Mouse (Mus musculus): ENCODE measurements around the gene Tgfbr3.

Gene Tgfbr3

DNA sequence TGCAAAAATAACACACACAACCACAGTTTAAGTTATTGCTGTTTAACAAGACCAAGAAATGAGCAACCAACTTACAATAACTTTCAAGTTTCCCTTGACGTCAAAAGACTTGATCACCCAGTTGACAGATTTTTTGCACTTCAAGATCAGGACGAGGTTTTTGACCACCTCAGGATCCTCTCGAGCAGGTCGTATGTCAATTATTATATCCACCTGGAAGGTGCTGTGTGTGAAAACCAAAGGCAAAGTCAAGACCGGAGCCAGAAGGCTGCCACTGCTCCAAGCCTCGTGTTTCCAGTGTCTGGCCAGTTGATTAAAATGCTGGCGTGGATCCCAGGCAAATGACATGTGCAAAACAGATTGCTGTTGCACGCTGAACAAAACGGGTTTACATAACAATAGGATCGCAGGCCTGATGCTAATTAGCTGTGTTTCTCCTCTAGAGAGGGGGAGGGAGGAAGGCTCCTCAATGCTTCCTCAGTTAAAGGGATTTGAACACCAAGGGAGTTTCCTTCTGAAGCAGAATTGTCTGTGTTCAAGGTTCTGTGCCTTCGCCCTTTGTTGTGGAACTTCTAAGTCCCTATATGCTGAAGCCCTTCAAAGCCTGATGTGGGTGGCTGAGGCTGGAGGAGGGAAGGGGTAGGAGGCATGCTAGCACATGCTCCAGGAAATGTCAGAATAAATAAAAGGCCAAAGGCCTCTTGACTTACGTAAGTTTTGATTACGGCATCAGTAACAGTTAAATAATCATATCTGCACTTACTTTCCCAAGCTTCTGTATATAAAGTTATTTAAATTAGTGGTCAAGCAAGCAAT is 141.3 kb downstream of the Tgfbr3 start:
- DNase-seq (ENCODE audit: low spot score in 2 of 2): peak in 1 of 2 experiments; percentile 73

DNA sequence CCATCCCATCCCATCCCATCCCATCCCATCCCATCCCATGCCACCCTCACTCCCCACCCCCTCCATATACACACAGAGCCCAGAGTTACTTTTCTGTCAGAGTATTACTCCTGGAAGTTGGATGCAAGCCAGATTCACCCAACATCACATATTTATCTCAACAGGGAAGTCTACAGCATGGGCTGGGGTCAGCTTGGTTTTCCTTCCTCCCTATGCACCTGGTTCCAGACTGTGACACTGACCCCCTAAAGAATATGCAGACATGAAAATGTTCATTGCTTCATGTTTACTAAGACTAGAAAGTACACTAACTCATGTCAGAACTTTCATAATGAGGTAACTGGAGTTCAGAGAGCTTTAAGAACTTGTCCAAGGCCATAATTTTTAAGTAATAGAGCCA is 142.0 kb downstream of the Tgfbr3 start:
- DNase-seq (ENCODE audit: low spot score in 2 of 2): no peak

GRCm38 (mm10) chr5:107146111-107146616 is 143.3 kb downstream of the Tgfbr3 start:
- DNase-seq (ENCODE audit: low spot score in 2 of 2): no peak

GRCm38 (mm10) chr5:107145125-107145524 is 144.3 kb downstream of the Tgfbr3 start:
- DNase-seq (ENCODE audit: low spot score in 2 of 2): no peak

DNA sequence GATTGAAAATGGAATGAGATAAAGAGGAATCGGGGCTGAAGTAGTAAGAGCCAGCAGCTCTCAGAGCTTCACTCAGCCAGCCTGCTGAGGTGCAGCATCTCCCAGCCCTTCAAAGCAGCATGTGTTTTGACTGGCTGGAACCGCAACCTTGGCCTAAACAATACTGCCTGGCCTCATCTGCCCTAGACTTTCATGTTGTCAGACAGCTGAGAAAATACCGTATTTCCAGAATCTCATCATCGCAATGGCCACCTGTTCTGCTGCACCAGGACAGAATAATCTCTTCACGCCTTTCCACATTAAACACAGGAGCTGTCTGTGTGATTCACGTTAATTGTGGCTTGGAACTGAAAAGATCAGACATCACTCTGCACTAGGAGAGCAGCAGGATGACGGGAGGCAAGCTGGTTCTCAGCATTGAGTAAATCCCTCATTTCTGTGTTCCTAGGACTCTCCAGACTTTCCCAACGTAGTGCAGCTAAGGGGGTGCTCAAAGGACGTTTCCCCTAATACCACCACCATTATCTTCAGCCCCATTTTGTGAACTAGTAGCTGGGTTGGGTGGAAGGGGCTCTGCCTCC is 145.1 kb downstream of the Tgfbr3 start:
- no peak for DNase-seq (ENCODE audit: low spot score in 2 of 2)

- no peak for DNase-seq (ENCODE audit: low spot score in 2 of 2)
Measured at GRCm38 (mm10) chr5:107143406-107143805, 146.0 kb downstream of the Tgfbr3 start.

GRCm38 (mm10) chr5:107142791-107143190 is 146.6 kb downstream of the Tgfbr3 start:
- no peak for DNase-seq (ENCODE audit: low spot score in 2 of 2)

GRCm38 (mm10) chr5:107141375-107141774 is 148.1 kb downstream of the Tgfbr3 start:
- DNase-seq (ENCODE audit: low spot score in 2 of 2): no peak

DNA sequence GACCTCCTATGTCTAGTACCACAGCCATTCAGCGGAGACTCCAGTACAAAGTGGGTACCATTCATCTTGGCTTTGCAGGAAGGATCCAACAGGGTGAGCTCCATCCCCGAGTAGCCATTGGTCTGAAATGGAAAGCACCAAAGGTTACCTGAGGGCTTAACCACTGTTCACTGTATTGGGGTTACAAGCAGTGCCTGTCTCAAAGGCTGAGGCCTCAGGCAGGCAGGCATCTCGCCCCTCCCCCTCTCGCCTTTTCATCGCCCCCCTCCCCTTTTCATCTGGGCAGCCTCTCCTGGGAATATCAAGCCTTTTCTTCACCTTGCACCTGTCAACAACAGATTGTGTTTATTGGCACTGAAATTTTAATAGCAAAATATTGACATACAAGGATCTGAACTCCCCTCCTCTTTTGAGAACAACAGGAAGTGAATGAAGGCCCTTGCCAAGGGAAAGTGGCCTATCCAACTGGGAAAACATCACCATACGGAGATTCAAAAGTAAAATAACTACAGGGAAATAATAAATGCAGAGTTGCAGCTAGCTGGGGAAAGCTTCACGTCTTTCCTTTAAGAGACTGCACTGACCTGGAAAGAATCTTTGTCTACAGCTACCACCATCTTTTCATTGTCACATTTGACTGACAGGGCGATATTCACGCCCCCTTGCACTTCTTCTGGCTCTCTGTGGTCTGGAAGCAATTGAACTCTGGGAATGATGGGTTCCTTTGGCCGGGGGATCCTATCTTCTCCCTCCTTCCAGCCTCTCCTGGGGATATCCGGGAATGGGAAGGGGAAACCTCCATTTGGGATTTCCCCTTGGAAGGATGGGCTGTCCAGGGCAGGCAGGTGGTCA is 149.4 kb downstream of the Tgfbr3 start:
- DNase-seq (ENCODE audit: low spot score in 2 of 2): no peak

GRCm38 (mm10) chr5:107133336-107133735 is 156.1 kb downstream of the Tgfbr3 start:
- DNase-seq (ENCODE audit: low spot score in 2 of 2): no peak

GRCm38 (mm10) chr5:107132231-107132630 is 157.2 kb downstream of the Tgfbr3 start:
- DNase-seq (ENCODE audit: low spot score in 2 of 2): no peak

DNA sequence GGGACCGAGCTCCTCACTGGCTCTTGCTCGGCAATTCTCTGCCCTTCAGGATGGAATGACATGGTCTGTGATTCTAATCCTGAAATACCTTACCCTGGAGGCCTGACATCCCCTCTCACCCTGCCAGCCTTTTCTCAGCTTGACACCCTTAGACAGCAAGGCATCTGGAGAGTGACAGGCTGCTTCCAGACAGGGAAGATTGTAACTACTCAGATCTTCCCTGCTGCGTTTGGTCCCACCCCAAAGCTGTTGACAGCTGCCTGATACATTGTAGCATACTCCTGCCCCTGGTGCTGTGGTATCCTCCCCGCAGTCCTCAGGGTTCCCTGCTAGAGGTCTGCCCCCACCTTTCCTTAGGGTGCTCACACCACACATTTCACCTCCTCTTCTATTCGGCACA is 160.1 kb downstream of the Tgfbr3 start:
- no peak for DNase-seq (ENCODE audit: low spot score in 2 of 2)

DNA sequence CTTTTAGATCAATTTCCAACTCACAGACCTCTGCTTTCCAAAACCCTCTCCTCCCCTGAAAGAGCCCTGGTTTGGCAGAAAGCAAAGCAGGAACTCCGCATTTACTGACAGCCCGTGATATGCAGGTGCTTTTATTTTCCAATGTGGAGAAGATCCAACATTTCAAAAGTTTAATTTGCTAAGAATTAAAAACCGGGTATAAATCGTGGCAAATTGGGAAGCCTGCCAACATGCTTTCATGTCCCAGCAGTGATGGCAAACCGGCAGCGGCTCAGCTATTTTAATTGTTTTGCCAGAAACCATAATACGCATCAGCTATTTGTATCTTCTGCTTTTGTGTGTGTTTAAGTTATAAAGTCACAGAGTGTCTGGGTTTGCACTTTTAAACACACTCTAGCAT is 162.9 kb downstream of the Tgfbr3 start:
- peak in 1 of 2 experiments; percentile 19 for DNase-seq (ENCODE audit: low spot score in 2 of 2)

- DNase-seq (ENCODE audit: low spot score in 2 of 2): no peak
Measured at GRCm38 (mm10) chr5:107125131-107125530, 164.3 kb downstream of the Tgfbr3 start.

GRCm38 (mm10) chr5:107124531-107124930 is 164.9 kb downstream of the Tgfbr3 start:
- no peak for DNase-seq (ENCODE audit: low spot score in 2 of 2)

GRCm38 (mm10) chr5:107122622-107123021 is 166.8 kb downstream of the Tgfbr3 start:
- DNase-seq (ENCODE audit: low spot score in 2 of 2): no peak

DNA sequence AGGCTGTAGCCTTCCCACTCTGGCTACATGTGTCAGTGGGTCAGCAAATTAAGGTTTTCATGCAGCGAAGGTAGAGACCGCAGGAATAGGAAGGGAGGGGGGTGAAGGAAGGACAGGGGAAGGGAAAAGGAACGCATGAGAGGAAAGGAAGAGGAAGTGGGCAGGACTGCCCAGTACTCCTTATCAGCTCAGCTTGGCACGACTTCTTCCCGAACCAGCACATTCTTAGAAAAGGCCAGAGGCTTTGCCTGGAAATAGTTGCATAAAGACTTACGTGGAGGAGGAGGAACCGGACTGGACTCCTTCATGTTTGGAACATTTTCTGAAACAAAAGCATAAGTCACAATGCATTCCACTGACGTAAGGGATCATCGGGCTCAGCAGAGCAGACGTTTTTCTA is 168.3 kb downstream of the Tgfbr3 start:
- no peak for DNase-seq (ENCODE audit: low spot score in 2 of 2)

- DNase-seq (ENCODE audit: low spot score in 2 of 2): no peak
Measured at GRCm38 (mm10) chr5:107120624-107121023, 168.8 kb downstream of the Tgfbr3 start.

DNA sequence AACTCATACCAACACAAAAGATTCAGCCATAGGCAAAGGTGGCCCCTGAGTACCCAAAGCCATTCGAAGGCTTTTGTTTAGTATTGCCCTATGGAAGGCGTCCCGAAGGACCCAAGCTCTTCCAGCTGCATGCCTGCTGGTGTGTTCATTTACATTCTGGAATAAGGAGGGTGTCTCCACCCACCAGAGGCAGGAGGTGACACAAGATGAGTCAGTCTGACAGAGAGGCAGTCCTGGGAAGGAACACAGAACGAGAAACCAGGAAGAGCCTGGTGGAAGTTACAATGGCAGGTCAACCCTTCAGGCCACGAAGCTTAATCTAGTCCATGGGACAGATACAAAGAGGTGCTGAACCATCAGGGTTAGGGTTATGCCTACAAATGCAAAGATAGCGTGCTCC is 169.5 kb downstream of the Tgfbr3 start:
- no peak for DNase-seq (ENCODE audit: low spot score in 2 of 2)

DNA sequence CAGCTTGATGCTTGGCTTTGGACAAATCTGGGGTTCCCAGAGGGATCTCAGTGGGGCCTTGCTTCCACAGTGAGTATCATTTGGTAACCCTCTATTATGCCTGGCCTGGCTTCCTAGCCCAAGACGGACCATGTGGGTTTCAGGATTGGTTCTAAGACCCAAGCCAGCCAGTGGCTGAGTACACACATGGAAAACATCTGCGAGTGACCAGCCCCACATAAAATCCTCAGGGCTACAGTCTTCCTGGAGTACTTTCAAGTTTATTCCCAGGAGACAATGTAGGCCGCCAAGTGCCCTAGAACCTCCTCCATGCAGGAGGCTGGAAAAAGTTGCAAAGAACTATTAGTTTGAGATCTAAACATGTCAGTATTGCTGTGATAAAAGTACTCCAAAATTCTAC is 172.6 kb downstream of the Tgfbr3 start:
- no peak for DNase-seq (ENCODE audit: low spot score in 2 of 2)

DNA sequence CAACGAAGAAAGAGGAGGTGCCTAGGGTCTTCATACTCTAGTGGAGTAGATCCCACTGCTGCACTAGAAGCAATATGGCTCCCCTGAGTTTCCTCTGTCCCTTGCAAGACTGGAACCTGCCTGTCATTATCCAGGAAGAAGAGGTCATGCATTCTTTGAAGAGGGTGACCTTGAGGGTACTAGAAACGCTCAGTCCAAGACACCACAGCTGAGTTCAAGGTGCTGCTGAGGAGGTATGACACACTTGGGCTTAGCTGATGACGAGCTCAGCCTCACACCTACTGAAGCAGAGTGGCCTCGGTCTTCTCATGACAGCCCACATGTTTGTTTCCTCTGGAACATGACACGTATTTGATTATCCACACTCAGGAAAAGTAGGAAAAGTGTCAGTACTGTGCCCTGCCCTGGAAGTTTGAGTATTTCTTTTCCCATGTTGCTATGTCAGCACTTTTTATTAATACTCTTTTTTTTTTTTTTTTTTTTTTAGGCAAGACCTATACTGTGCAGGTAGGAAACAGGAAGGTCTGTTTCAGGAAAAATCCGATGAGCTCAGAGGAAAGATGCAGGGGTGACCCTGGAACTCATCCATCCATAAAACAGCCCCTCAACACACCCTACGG is 176.7 kb downstream of the Tgfbr3 start:
- DNase-seq (ENCODE audit: low spot score in 2 of 2): no peak

DNA sequence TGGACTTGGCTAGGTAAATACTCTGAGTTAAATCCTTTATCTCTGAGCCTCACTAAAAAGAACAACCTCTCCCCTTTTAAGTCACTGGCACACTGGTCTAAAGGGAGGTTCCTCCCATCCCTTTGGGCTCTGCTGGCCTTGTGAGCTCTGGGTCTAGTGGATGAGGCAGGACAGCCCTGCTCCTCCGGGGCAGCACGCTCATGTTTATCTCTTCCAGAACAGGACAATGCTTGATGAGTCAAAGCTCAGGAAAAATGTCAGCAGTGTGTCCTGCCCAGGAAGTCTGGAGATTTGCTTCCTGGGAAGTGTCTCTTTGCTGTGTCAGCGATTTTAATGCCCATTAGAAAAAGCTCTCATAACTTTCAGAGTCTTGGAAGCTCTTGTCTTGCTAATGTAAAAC is 177.6 kb downstream of the Tgfbr3 start:
- no peak for DNase-seq (ENCODE audit: low spot score in 2 of 2)
